Mouse (Mus musculus): ENCODE measurements at regions not wholly inside any gene's neighbourhood (a gene's known extent, or its start where the extent isn't known, plus 50 kb on each side); places are given as distances from the start of the nearest gene placed in this dataset.

DNA sequence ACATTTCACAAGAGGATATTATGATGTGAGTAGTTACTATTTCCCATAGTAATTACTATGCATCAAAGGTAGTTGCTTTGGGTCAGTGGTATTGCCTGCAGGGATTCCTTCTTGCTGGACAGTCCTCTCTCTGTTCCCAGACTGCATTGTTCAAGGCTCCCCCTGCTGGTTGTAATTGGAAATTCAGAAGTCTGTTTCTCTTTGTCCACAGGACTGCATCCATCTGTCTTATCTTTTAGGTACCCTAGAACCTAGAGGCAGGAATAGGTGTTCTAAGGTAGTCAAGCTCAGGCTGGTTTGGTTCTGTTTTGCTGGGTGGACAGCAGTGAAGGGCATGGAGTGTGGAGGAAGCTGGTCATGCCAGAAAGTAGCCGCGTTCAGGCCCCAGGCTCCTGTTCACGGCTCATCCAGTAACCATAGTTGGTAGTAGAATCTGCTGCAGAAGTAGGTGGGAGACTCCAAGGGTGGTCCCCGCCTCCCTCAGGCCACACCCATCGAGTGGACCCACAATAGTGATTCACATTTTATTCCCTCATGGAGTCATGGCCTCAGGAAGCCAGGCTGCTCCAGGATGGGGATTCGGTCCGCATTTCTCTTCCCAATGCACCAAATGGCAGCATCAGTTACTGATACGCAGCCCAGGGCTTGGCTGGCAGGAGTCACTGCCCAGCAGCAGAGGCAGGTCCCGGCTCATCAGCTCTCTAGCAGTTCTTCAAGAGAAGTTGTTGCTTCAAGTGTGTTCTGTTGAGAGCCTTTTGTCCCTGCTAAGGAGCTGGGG lies 51.7 kb upstream of the Caprin1 start:
- H3K4me3 ChIP-seq: no peak overlapping the region
- H3K9me3 ChIP-seq: peaks cover 6% of the 10 kb centered on the region; the same call in 1 of the 2 replicates
- H3K27me3 ChIP-seq: no peaks in the 10 kb centered on the region
- no peaks in the 10 kb centered on the region for H3K4me1 ChIP-seq
- H3K4me2 ChIP-seq (replicated peaks): no peak overlapping the region
- ATAC-seq (ENCODE audit: low FRiP score, low read depth): peak; percentile 54
- 69% methylated on average over 9 of the region's 9 CpGs for WGBS
- H3K27ac ChIP-seq (replicated peaks): no peak overlapping the region
- no peaks in the 10 kb centered on the region for H3K36me3 ChIP-seq
- H3K9ac ChIP-seq (replicated peaks): no peak overlapping the region

DNA sequence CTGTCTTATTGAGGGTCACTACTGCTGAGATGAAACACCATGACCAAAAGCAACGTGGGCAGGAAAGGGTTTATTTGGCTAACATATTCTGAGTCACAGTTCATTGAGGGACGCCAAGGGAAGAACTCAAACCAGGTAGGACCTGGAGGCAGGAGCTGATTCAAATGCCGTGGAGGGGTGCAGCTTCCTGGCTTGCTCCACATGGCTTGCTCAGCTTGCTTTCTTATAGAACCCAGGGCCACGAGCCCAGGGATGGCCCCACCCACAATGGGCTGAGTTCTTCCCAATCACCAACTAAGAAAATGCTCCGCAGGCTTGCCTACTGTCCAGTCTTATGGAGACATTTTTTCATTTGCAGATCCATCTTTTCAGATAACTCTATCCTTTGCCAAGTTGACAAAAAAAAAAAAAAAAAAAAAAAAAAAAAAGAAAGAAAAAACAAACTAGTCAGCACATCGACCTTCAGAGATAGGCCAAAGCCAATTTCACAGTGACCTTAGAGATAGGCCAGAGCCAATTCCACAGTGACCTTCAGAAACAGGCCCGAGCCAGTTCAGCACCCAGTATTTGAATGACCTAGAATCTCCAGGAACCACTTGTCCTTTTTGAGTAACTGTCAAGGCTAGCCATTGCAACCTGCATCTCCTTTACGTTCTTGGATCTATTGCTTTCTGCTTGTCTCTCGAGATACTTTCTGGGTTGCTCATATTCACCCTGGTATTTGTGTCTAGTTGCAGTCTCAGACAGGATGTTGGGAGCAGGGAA lies 52.5 kb upstream of the Caprin1 start:
- peaks cover 6% of the 10 kb centered on the region; the same call in 1 of the 2 replicates for H3K9me3 ChIP-seq
- H3K4me2 ChIP-seq (replicated peaks): no peak overlapping the region
- no peaks in the 10 kb centered on the region for H3K27me3 ChIP-seq
- no peak for ATAC-seq (ENCODE audit: low FRiP score, low read depth)
- H3K9ac ChIP-seq (replicated peaks): no peak overlapping the region
- no peaks in the 10 kb centered on the region for H3K36me3 ChIP-seq
- no peaks in the 10 kb centered on the region for H3K4me1 ChIP-seq
- H3K27ac ChIP-seq (replicated peaks): no peak overlapping the region
- no peak overlapping the region for H3K4me3 ChIP-seq
- WGBS: 85% methylated on average over 9 of the region's 9 CpGs

DNA sequence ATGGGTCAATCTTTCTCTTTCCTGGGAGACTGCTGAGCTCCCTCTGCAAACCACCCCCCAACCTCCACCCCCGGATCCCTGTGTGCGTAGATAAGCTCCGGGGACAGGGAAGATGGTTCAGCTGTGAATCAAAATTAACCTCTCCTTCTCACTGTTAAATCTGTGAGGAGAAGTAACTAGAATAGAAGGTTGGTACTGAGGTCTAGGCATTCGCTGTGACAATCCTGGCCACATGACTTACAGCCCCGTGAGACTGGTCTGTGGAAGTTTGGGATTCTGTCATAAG lies 53.0 kb upstream of the Caprin1 start:
- ATAC-seq (ENCODE audit: low FRiP score, low read depth): no peak
- Histone ChIP-seq H3K27me3 (no peaks in the 10 kb centered on the region), H3K9ac (replicated peaks) (no peak overlapping the region), H3K4me1 (no peaks in the 10 kb centered on the region), H3K27ac (replicated peaks) (no peak overlapping the region), H3K4me3 (no peak overlapping the region), H3K4me2 (replicated peaks) (no peak overlapping the region), H3K36me3 (no peaks in the 10 kb centered on the region), H3K9me3 (peaks cover 6% of the 10 kb centered on the region; the same call in 1 of the 2 replicates)
- WGBS: 89% methylated on average over 5 of the region's 5 CpGs

DNA sequence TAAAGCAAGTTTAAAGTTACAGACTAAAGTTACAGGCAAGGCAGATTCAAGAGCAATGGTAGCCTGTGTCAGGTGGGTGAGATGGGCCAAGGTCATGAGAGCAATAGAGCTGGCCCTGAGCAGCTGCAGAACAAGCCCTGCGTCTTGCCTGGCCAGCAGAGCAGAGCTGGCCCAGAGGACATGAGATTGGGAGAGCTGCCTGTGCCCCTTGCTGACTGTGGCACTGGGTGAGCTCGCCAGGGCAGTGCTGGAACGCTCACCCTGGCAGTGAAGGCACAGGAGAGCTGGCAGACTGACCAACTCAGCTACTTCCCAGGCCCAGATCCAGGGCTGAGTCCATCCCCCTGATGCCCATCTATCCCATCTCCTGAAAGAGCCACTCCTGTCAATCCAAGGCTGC lies 53.7 kb upstream of the Caprin1 start:
- Histone ChIP-seq H3K4me3 (no peak overlapping the region), H3K9me3 (peaks cover 6% of the 10 kb centered on the region; the same call in 1 of the 2 replicates), H3K9ac (replicated peaks) (no peak overlapping the region), H3K36me3 (no peaks in the 10 kb centered on the region), H3K27me3 (no peaks in the 10 kb centered on the region), H3K4me2 (replicated peaks) (no peak overlapping the region), H3K27ac (replicated peaks) (no peak overlapping the region), H3K4me1 (no peaks in the 10 kb centered on the region)
- no peak for ATAC-seq (ENCODE audit: low FRiP score, low read depth)
- 84% methylated on average over 3 of the region's 3 CpGs for WGBS

DNA sequence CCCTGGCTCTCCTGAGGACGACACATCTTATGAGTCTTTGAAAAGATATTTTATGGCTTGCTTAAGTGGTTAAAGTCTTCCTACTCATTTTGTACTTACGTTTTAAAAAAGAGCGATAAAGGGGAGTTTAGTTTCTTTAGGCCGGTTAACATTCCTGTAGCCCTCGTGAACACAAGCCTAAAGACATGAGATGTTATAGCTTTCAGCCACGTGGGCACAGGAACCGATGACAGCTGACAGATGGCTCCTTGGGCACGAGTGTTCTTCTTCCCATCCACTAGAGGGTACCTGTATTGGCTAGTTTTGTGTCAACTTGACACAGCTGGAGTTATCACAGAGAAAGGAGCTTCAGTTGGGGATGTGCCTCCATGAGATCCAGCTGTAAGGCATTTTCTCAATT lies 63.8 kb upstream of the Caprin1 start:
- no peaks in the 10 kb centered on the region for H3K4me1 ChIP-seq
- no peaks in the 10 kb centered on the region for H3K36me3 ChIP-seq
- no peak overlapping the region for H3K4me2 ChIP-seq (replicated peaks)
- H3K27me3 ChIP-seq: no peaks in the 10 kb centered on the region
- no peaks in the 10 kb centered on the region for H3K9me3 ChIP-seq
- 87% methylated on average over 8 of the region's 8 CpGs for WGBS
- H3K27ac ChIP-seq (replicated peaks): no peak overlapping the region
- no peak overlapping the region for H3K4me3 ChIP-seq
- H3K9ac ChIP-seq (replicated peaks): no peak overlapping the region
- no peak for ATAC-seq (ENCODE audit: low FRiP score, low read depth)

DNA sequence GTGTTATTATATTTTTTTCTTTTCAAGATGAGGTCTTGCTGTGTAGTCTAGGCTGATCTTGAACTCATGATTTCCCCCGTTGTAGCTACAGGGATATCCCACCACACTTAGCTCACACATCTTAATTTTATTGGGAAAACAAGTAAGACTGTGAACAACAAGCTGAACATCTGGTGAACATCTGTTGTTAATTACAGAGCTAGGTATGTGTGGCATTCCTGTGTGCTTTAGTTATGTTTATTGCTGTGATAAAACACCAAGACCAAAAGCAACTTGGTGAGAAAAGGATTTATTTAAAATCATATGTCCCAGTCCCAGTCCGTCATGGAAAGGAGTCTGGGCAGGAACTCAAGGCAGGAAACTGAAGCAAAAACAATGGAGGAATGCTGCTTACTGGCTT lies 66.8 kb upstream of the Caprin1 start:
- Histone ChIP-seq H3K9ac (replicated peaks) (no peak overlapping the region), H3K4me3 (no peak overlapping the region), H3K9me3 (no peaks in the 10 kb centered on the region), H3K4me1 (no peaks in the 10 kb centered on the region), H3K27me3 (no peaks in the 10 kb centered on the region; the same call in 1 of the 2 replicates), H3K27ac (replicated peaks) (no peak overlapping the region), H3K4me2 (replicated peaks) (no peak overlapping the region), H3K36me3 (no peaks in the 10 kb centered on the region)
- 80% methylated on average over 2 of the region's 2 CpGs for WGBS
- ATAC-seq (ENCODE audit: low FRiP score, low read depth): no peak

DNA sequence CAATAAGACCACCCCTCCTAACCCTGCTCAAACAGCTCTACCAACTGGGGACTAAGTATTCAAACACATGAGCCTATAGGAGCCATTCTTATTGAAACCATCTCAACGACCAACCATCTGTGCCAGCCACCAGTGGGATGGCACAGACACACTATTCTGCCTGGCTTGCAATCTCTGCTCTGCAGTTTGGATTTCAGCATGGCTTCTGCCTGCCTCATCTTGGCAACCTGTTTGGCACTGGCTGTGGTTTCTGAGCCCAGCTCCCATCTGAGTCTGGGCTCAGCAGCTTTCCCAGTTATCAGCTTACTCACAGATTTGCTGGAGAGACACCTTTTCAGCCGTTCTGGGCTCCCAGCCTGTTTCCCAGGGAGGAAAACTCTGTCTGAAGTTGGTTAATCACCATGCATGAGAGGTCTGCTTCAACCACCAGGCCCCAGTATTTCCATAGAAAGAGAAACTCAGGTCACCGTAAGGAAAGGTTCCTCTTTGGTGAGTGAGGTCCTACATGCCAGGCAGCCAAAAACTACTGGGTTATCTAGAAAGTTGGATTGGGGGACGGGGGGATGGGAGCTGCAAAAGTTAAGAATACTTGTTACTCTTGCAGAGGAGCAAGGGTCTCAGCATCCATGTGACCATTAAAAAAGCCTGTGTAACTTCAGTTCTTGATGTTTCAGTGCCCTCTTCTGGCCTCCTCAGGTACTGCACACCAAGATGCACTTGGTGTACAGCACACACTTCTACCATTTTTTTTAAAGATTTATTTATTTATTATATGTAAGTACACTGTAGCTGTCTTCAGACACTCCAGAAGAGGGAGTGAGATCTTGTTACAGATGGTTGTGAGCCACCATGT lies 68.1 kb upstream of the Caprin1 start:
- no peak overlapping the region for H3K9ac ChIP-seq (replicated peaks)
- H3K4me3 ChIP-seq: no peak overlapping the region
- H3K36me3 ChIP-seq: no peaks in the 10 kb centered on the region
- no peaks in the 10 kb centered on the region for H3K4me1 ChIP-seq
- H3K27me3 ChIP-seq: no peaks in the 10 kb centered on the region; the same call in 1 of the 2 replicates
- 71% methylated on average over 4 of the region's 4 CpGs for WGBS
- ATAC-seq (ENCODE audit: low FRiP score, low read depth): no peak
- H3K27ac ChIP-seq (replicated peaks): no peak overlapping the region
- no peaks in the 10 kb centered on the region for H3K9me3 ChIP-seq
- no peak overlapping the region for H3K4me2 ChIP-seq (replicated peaks)

DNA sequence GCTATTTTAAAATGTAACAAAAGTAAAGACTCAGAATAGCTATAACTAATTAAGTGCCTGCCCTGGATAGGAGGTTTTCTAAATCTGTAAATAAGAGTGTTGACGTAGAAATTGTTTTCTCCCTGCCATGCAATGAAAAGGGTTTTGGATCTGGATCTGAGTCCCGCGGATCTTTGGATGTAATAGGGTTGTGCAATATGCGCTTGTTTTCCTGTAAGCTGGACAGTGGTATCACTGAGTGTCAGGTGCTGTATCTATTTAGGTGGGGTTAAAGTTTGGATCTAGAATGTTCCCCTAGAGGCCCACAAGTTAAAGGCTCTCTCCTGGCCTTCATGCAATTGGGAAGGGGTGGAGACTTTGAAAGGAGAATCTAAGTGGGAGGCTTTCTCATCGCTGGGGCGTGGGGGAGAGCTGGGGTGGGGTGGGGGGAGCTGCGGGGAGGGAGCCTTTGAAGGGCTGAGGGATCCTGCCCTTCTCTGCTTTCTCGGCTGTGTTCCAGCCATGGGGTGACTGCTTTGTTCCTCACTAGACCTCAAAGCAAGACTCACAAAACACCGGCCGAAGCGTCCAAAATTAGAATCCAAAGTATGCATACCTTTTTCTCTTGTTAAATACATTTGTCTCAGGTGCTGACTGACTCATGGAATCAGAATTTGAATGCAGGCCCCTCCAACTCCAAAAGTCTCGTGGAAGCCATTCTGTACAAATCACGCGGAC lies 70.0 kb upstream of the Caprin1 start:
- ATAC-seq (ENCODE audit: low FRiP score, low read depth): no peak
- no peaks in the 10 kb centered on the region; the same call in 1 of the 2 replicates for H3K27me3 ChIP-seq
- no peak overlapping the region for H3K9ac ChIP-seq (replicated peaks)
- no peak overlapping the region for H3K4me2 ChIP-seq (replicated peaks)
- H3K27ac ChIP-seq (replicated peaks): no peak overlapping the region
- WGBS: 73% methylated on average over 14 of the region's 14 CpGs
- peaks cover 3% of the 10 kb centered on the region; the same call in 1 of the 2 replicates for H3K4me1 ChIP-seq
- H3K4me3 ChIP-seq: no peak overlapping the region
- H3K9me3 ChIP-seq: no peaks in the 10 kb centered on the region
- no peaks in the 10 kb centered on the region for H3K36me3 ChIP-seq

DNA sequence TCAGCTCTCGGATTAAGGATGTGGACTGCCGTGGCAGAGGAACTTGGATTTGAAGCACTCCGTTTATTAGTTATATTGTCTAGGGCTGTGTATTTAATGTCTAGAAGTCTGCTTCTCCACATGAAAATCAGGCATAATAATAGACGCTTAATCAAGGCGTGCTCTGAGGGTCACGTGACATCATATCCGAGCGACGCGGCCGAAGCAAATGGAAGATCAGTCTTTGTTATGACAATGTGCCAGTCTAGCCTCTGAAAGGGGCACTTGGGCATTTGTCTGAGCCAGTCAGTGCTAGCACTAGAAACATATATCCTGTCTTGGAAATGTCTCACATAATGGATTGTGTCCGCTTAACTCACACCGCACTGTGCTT lies 70.5 kb upstream of the Caprin1 start:
- Histone ChIP-seq H3K4me3 (no peak overlapping the region), H3K27me3 (no peaks in the 10 kb centered on the region; the same call in 1 of the 2 replicates), H3K36me3 (no peaks in the 10 kb centered on the region), H3K9ac (replicated peaks) (no peak overlapping the region), H3K27ac (replicated peaks) (no peak overlapping the region), H3K4me2 (replicated peaks) (no peak overlapping the region), H3K4me1 (peaks cover 4% of the 10 kb centered on the region; the same call in 1 of the 2 replicates), H3K9me3 (no peaks in the 10 kb centered on the region)
- 93% methylated on average over 13 of the region's 13 CpGs for WGBS
- no peak for ATAC-seq (ENCODE audit: low FRiP score, low read depth)

DNA sequence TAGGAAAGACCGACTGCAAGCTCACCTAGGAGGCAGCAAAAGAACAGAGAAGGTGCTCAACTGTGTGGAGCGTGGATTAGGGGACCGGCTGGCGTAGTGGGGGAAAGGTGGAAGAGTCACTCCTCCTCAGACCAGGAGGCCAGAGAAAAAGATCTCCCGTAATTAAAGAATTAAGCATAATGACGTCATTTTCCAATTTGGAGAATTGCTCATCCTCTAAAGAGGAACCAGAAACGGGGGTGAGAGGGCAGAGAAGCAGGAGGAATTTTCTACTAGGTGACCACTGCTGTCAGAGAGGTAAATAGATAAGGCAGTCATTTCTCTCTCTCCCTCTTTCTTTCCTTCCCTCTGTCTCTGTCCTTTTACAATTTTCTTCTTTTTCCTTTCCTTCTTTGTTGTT lies 71.2 kb upstream of the Caprin1 start:
- Histone ChIP-seq H3K36me3 (no peaks in the 10 kb centered on the region), H3K27me3 (no peaks in the 10 kb centered on the region; the same call in 1 of the 2 replicates), H3K4me2 (replicated peaks) (no peak overlapping the region), H3K9ac (replicated peaks) (no peak overlapping the region), H3K27ac (replicated peaks) (no peak overlapping the region), H3K9me3 (no peaks in the 10 kb centered on the region), H3K4me1 (peaks cover 4% of the 10 kb centered on the region; the same call in 1 of the 2 replicates), H3K4me3 (no peak overlapping the region)
- WGBS: 70% methylated on average over 7 of the region's 7 CpGs
- no peak for ATAC-seq (ENCODE audit: low FRiP score, low read depth)

DNA sequence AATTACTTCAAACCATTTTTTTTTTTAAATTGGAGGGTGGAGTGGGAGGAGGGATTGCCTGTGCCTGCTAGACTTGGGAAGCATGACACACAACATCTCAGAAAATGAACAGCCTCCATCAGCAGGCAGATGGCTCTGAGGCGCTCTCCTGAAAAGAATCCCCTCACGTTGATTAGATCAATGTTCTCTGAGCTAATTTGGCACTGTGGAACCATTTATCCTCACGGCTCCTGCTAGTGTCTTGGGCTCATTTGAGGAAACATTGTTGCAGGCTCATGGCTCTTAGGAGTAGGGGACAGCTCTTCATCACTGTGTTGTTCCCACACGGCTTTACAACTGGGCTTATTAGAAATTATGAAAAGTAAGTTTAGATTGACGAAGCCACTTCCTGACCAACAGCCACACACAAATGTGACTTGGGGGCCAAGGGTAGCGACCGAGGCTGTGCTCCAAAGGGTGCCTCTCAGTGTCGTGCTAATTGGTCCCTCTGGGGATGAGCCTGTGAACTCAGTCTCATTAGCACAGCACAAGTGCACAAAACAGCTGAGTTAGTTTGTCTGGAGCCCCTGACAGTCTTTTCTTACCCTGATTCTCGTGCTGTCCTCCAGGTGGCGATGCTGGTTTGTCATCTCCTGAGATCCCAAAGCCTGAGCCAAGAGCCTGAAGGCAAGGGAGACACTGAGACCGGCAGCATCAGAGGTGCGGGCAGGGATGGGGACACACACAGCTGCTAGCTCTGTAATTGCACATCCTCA lies 74.2 kb upstream of the Caprin1 start:
- Histone ChIP-seq H3K9me3 (no peaks in the 10 kb centered on the region), H3K27me3 (no peaks in the 10 kb centered on the region; the same call in 1 of the 2 replicates), H3K9ac (replicated peaks) (no peak overlapping the region), H3K4me1 (peaks cover 4% of the 10 kb centered on the region; the same call in 1 of the 2 replicates), H3K27ac (replicated peaks) (0 out of 2 replicates have a peak overlapping the region, but pooled peaks have one; percentile 10), H3K4me2 (replicated peaks) (no peak overlapping the region), H3K36me3 (no peaks in the 10 kb centered on the region), H3K4me3 (no peak overlapping the region)
- 29% methylated on average over 12 of the region's 12 CpGs for WGBS
- ATAC-seq (ENCODE audit: low FRiP score, low read depth): peak; percentile 86
